Mouse (Mus musculus) gastrocnemius, adult 8-10 months (tissue): Measurements from ENCODE around the gene Setd1a. TPM values are rescaled to one million over a fixed set of nuclear protein-coding genes. Genes with fewer than 3 reads are reported as not detected.

Experiments used
- DNase-seq, 2 experiments: peaks; one replicate each; pipeline ENCODE4 v3.0.0; 2022; ENCODE audit warnings: low spot score in 2 of 2
- total RNA-seq, 4 experiments: library from RNA; stranded (reverse); gene quantifications; 2 replicates each; pipeline ENCODE4 v1.2.4; 2022

Gene Setd1a
- total RNA-seq, 4 experiments from 2014 or later, result 16.4 to 22.8 (median 18.6) TPM

GRCm38 (mm10) chr7:127799738-127800137, 23.3 kb downstream of the Setd1a start:
- no peak for DNase-seq

GRCm38 (mm10) chr7:127800435-127801009, 24.1 kb downstream of the Setd1a start, which contains the start of gene Hsd3b7:
Gene Hsd3b7, plus strand, starts transcription at chr7:127800604.
- DNase-seq, result peak; percentile 85 to 87

GRCm38 (mm10) chr7:127801010-127801621, 24.6 kb downstream of the Setd1a start:
- no peak for DNase-seq

GRCm38 (mm10) chr7:127802313-127802712, 25.8 kb downstream of the Setd1a start:
- DNase-seq, result no peak

- DNase-seq, result no peak
Observed at GRCm38 (mm10) chr7:127808821-127809220, 32.4 kb downstream of the Setd1a start.

- no peak for DNase-seq
Observed at GRCm38 (mm10) chr7:127809846-127810245, 33.4 kb downstream of the Setd1a start.

- no peak for DNase-seq
Observed at GRCm38 (mm10) chr7:127810650-127811049, 34.2 kb downstream of the Setd1a start.

GRCm38 (mm10) chr7:127811240-127811639, 34.8 kb downstream of the Setd1a start:
- DNase-seq, result no peak

GRCm38 (mm10) chr7:127812292-127812691, 35.8 kb downstream of the Setd1a start:
- no peak for DNase-seq

GRCm38 (mm10) chr7:127813821-127814220, 37.4 kb downstream of the Setd1a start:
- DNase-seq, result no peak

- DNase-seq, result peak; percentile 80 to 85
Observed at GRCm38 (mm10) chr7:127814241-127814921, 37.9 kb downstream of the Setd1a start.

- no peak for DNase-seq
Observed at GRCm38 (mm10) chr7:127815116-127815665, 38.7 kb downstream of the Setd1a start.

- peak; percentile 43 to 50 for DNase-seq
Observed at GRCm38 (mm10) chr7:127815954-127816821, 39.7 kb downstream of the Setd1a start.

- no peak for DNase-seq
Observed at GRCm38 (mm10) chr7:127817053-127817452, 40.6 kb downstream of the Setd1a start.

GRCm38 (mm10) chr7:127817776-127818175, 41.3 kb downstream of the Setd1a start:
- no peak for DNase-seq

- no peak for DNase-seq
Observed at GRCm38 (mm10) chr7:127820836-127821509, 44.5 kb downstream of the Setd1a start.

GRCm38 (mm10) chr7:127822494-127822893, 46.0 kb downstream of the Setd1a start:
- no peak for DNase-seq

GRCm38 (mm10) chr7:127823236-127824171, 47.0 kb downstream of the Setd1a start:
- no peak for DNase-seq

- no peak for DNase-seq
Observed at GRCm38 (mm10) chr7:127824176-127824871, 47.9 kb downstream of the Setd1a start, which contains the start of the genes Stx4a and Stx1b. Gene Stx4a, plus strand, starts transcription at chr7:127824294. Gene Stx1b, minus strand, starts transcription at chr7:127824549.
